Mouse (Mus musculus): ENCODE results near the gene Lamb1.

DNA sequence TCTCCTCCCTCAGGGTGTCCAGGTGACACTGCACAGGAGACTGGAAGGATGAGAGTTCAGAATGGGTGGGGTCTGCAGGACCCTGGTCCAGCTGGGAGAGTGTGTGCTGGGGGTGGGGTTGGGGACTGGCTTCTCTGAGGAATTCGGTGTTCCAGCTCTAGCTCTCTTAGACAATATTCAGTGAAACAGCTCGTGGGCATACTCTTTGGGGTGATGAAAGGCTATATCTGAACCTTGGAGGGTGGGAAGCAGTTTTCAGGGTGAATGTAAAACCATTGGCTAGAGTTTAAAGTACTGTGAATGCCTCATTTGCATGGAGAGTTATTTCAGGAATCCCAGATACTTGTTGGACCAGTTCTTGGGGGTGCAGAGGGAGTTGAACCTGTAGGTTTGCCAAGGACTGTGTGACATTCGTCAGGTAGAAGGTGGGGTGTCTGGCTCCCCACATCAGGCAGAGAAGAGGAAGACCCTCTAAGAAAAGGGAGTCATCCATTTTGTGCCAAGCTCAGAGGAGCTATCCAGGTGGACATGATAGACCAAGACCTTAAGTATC is 25.9 kb upstream of the Lamb1 start:
- TF ChIP-seq GATA1 (IDR thresholded peaks at IDR 0.05; ENCODE audit: borderline replicate concordance, low read length) = no peak
- TF ChIP-seq GATA2 (IDR thresholded peaks at IDR 0.05; ENCODE audit: borderline replicate concordance, low read depth, low read length) = no peak
- TF ChIP-seq POLR2AphosphoS5 (IDR thresholded peaks at IDR 0.05; ENCODE audit: insufficient replicate concordance, low read depth, low read length) = no peak
- TF ChIP-seq CTCF (IDR thresholded peaks at IDR 0.05; ENCODE audit: low read depth, low read length) = no peak
